Mouse (Mus musculus) myocyte (in vitro differentiated cells): ENCODE data around the gene Lsm4.

ENCODE experiments used
- E2F4 ChIP-seq: IDR thresholded peaks from one replicate; pipeline ENCODE4 v1.6.1; 2011; ENCODE audit warnings: mild to moderate bottlenecking, control low read depth, moderate library complexity; ENCODE audit not compliant: insufficient read depth
- MAX ChIP-seq: IDR thresholded peaks from one replicate; pipeline ENCODE4 v1.6.1; 2011; ENCODE audit warnings: low read depth, mild to moderate bottlenecking, control low read depth
- MYOD1 ChIP-seq, 3 experiments: IDR thresholded peaks; one replicate each; pipeline ENCODE4 v1.6.1; 2011; ENCODE audit warnings: control low read depth in 2 of 3, low read depth in 2 of 3, mild to moderate bottlenecking in 2 of 3, moderate library complexity in 1 of 3; ENCODE audit not compliant: insufficient read length in 2 of 3, control insufficient read depth in 1 of 3
- MYOG ChIP-seq, 3 experiments: IDR thresholded peaks; one replicate each; pipeline ENCODE4 v1.6.1; 2011; ENCODE audit warnings: control low read depth in 2 of 3, low read depth in 2 of 3, mild to moderate bottlenecking in 2 of 3; ENCODE audit not compliant: insufficient read length in 2 of 3, control insufficient read depth in 1 of 3, insufficient read depth in 1 of 3
- POLR2A ChIP-seq: IDR thresholded peaks from one replicate; pipeline ENCODE4 v1.6.1; 2011; ENCODE audit warnings: low read depth, mild to moderate bottlenecking, control low read depth, moderate library complexity; ENCODE audit not compliant: insufficient read length
- POLR2AphosphoS2 ChIP-seq: IDR thresholded peaks from one replicate; pipeline ENCODE4 v1.6.1; 2011; ENCODE audit warnings: low read depth, control low read depth; ENCODE audit not compliant: insufficient read length
- SRF ChIP-seq: IDR thresholded peaks from one replicate; pipeline ENCODE4 v1.6.1; 2011; ENCODE audit warnings: low read depth; ENCODE audit not compliant: control insufficient read depth, insufficient read length
- TCF12 ChIP-seq: IDR thresholded peaks from one replicate; pipeline ENCODE4 v1.6.1; 2011; ENCODE audit warnings: mild to moderate bottlenecking, control low read depth; ENCODE audit not compliant: poor library complexity, insufficient read depth, severe bottlenecking
- TCF3 ChIP-seq: IDR thresholded peaks from one replicate; pipeline ENCODE4 v1.6.1; 2011; ENCODE audit warnings: low read depth, control low read depth; ENCODE audit not compliant: insufficient read length
- USF1 ChIP-seq: IDR thresholded peaks from one replicate; pipeline ENCODE4 v1.6.1; 2011; ENCODE audit warnings: low read depth, mild to moderate bottlenecking, control low read depth, moderate library complexity

DNA sequence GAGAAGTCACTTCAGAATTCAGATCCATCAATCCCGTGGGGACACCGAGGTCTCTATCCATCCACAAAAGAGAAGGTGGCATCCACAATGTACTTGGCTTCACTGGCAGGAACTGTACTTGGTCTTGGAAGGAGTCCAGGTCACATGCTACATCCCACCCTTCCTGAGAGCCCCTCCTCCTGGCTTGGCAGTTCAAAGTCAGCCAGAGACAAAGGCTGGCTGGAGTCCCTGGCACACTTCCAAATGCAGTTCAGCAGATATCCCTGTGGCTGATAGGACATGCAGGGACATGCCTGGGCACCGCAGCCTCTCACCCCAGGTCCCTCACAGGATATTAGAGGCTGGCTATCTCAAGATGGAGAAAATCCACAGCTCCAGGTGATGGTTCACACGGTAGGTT, 23.7 kb upstream of the Lsm4 start:
- no peak for TF ChIP-seq TCF12
- TF ChIP-seq POLR2A, result no peak
- no peak for TF ChIP-seq MAX
- peak; percentile 67 for TF ChIP-seq USF1
- TF ChIP-seq POLR2AphosphoS2, result peak; percentile 37
- TF ChIP-seq MYOD1 (IDR thresholded peaks at IDR 0.05; ENCODE audit: control insufficient read depth in 1 of 3, insufficient read length in 2 of 3, low read depth in 2 of 3), result no peak
- TF ChIP-seq E2F4, result no peak
- no peak for TF ChIP-seq TCF3
- no peak for TF ChIP-seq MYOG (IDR thresholded peaks at IDR 0.05; ENCODE audit: control insufficient read depth in 1 of 3, insufficient read depth in 1 of 3, insufficient read length in 2 of 3, low read depth in 2 of 3)
- TF ChIP-seq SRF, result no peak
